Mouse (Mus musculus): ENCODE measurements around the gene Tob2.

- TF ChIP-seq POLR2A (IDR thresholded peaks at IDR 0.05; ENCODE audit: low read depth, low read length) (no peak), KAT2A (IDR thresholded peaks at IDR 0.05; ENCODE audit: insufficient replicate concordance, low read length) (no peak), USF1 (IDR thresholded peaks at IDR 0.05; ENCODE audit: low read depth, low read length) (no peak), ZNF384 (IDR thresholded peaks at IDR 0.05; ENCODE audit: low read depth, low read length) (no peak), POLR2AphosphoS2 (IDR thresholded peaks at IDR 0.05; ENCODE audit: low read depth, low read length) (no peak), CTCF (conservative IDR thresholded peaks at IDR 0.05 in 1 of 2, IDR thresholded peaks at IDR 0.05 in 1 of 2; ENCODE audit: low read depth in 2 of 2, low read length in 2 of 2) (no peak), E2F4 (IDR thresholded peaks at IDR 0.05; ENCODE audit: insufficient replicate concordance, low read depth, low read length) (no peak), JUN (IDR thresholded peaks at IDR 0.05; ENCODE audit: insufficient read depth, low read depth, low read length) (no peak), MEF2A (IDR thresholded peaks at IDR 0.05; ENCODE audit: borderline replicate concordance, low read depth, low read length) (no peak), UBTF (IDR thresholded peaks at IDR 0.05; ENCODE audit: low read depth, low read length) (no peak), SMC3 (IDR thresholded peaks at IDR 0.05; ENCODE audit: low read depth, low read length) (no peak), HCFC1 (IDR thresholded peaks at IDR 0.05; ENCODE audit: low read depth, low read length) (no peak), MAX (IDR thresholded peaks at IDR 0.05; ENCODE audit: low read length) (no peak)
These were observed 13.5 kb downstream of the Tob2 start for GRCm38 (mm10) chr15:81845033-81845625.

Measured in CH12.LX (cell line).